Comparison of ENCODE assay signal across 8 mouse cellular contexts in the genomic region with DNA sequence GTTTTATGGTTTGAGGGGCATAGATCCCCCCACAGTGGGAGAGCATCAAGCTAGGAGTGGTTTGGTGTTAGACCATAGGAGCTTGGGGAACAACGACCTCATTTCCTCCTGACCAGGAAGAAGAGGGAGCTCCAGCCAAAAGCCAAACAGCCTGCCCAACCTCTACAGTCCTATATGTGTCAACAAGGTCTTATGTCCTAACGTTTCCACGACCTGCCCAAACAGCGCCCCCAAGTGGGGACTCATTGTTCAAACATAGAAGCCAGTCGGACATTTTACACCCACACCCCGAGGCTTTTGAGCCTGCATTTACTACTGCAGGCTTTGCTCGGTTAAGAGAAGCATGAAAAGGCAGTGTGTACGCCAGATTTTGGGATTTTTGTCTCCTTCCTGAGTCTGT.
DNase-seq lines count a peak whose midpoint lies in the region; ATAC-seq and TF ChIP-seq lines count a peak whose summit lies in the region.

No protein-coding gene starts in this region.

- 0 out of 2 replicates have a peak, but pooled peaks have one; percentile 13 for TF ChIP-seq EP300 in lung, postnatal 0 days (IDR thresholded peaks at IDR 0.05)

- H3K9me3 ChIP-seq in hindbrain, embryonic 10.5 days = no peaks in the 10 kb centered on the region
- H3K9me3 ChIP-seq in hindbrain, embryonic 14.5 days (ENCODE audit: control insufficient read depth, low read length) = peaks cover 3% of the 10 kb centered on the region; the same call in 1 of the 2 replicates
- no peaks in the 10 kb centered on the region for H3K9me3 ChIP-seq in lung, postnatal 0 days (ENCODE audit: low read length)

- TF ChIP-seq POLR2A in brain, embryonic 14.5 days (IDR thresholded peaks at IDR 0.05; ENCODE audit: borderline replicate concordance, extremely low read depth, insufficient read depth, insufficient read length, poor library complexity, severe bottlenecking) = no peak

- no peak overlapping the region for H3K27ac ChIP-seq in hindbrain, embryonic 10.5 days
- H3K27ac ChIP-seq in hindbrain, embryonic 14.5 days = no peak overlapping the region
- H3K27ac ChIP-seq in lung, postnatal 0 days (ENCODE audit: low read length) = no peak overlapping the region

- no peak overlapping the region for H3K4me3 ChIP-seq in hindbrain, embryonic 10.5 days
- no peak overlapping the region for H3K4me3 ChIP-seq in hindbrain, embryonic 14.5 days (replicated peaks; ENCODE audit: low read length)
- H3K4me3 ChIP-seq in lung, postnatal 0 days (ENCODE audit: low read depth, low read length) = no peak overlapping the region

- peak; percentile 47 for DNase-seq in hindbrain, embryonic 10.5 days (ENCODE audit: low spot score)
- no peak for DNase-seq in hindbrain, embryonic 14.5 days (ENCODE audit: low spot score)
- DNase-seq in ES-CJ7 (ENCODE audit: low read depth, low spot score) = peak; percentile 73
- peak; percentile 3 for DNase-seq in brain, embryonic 14.5 days (ENCODE audit: low read depth)
- DNase-seq in lung, postnatal 0 days (ENCODE audit: low spot score) = peak; percentile 68
- DNase-seq in right cerebral cortex, postnatal 25 days = no peak
- DNase-seq in spleen, postnatal 14 days (ENCODE audit: low spot score in 2 of 2) = no peak
- no peak for DNase-seq in urinary bladder, adult 18-20 months (ENCODE audit: low spot score in 2 of 2)

- no peaks in the 10 kb centered on the region for H3K36me3 ChIP-seq in hindbrain, embryonic 10.5 days
- H3K36me3 ChIP-seq in hindbrain, embryonic 14.5 days (replicated peaks; ENCODE audit: control insufficient read depth, insufficient read depth) = no peaks in the 10 kb centered on the region
- no peaks in the 10 kb centered on the region for H3K36me3 ChIP-seq in lung, postnatal 0 days (ENCODE audit: insufficient read depth, low read length)

- ATAC-seq in hindbrain, embryonic 14.5 days (ENCODE audit: low FRiP score) = no peak
- peak; percentile 46 for ATAC-seq in lung, postnatal 0 days

- no peaks in the 10 kb centered on the region for H3K27me3 ChIP-seq in hindbrain, embryonic 10.5 days (ENCODE audit: insufficient read depth, poor library complexity, severe bottlenecking)
- no peaks in the 10 kb centered on the region for H3K27me3 ChIP-seq in hindbrain, embryonic 14.5 days (ENCODE audit: control insufficient read depth, insufficient read depth, low read length)
- no peaks in the 10 kb centered on the region for H3K27me3 ChIP-seq in lung, postnatal 0 days (replicated peaks; ENCODE audit: insufficient read depth, low read length)

- 51% methylated on average over 8 of the region's 8 CpGs for WGBS in hindbrain, embryonic 10.5 days
- whole genome bisulfite sequencing in hindbrain, embryonic 14.5 days = 52% methylated on average over 8 of the region's 8 CpGs
- WGBS in lung, postnatal 0 days = 47% methylated on average over 8 of the region's 8 CpGs

- no peak overlapping the region for H3K4me2 ChIP-seq in hindbrain, embryonic 14.5 days (replicated peaks)
- H3K4me2 ChIP-seq in lung, postnatal 0 days (replicated peaks; ENCODE audit: low read depth, low read length) = no peak overlapping the region

- no peak overlapping the region for H3K9ac ChIP-seq in hindbrain, embryonic 14.5 days
- H3K9ac ChIP-seq in lung, postnatal 0 days (replicated peaks; ENCODE audit: low read depth) = no peak overlapping the region

- H3K4me1 ChIP-seq in hindbrain, embryonic 10.5 days (replicated peaks) = no peaks in the 10 kb centered on the region
- no peaks in the 10 kb centered on the region for H3K4me1 ChIP-seq in hindbrain, embryonic 14.5 days (replicated peaks; ENCODE audit: control insufficient read depth, insufficient read depth, low read length)
- H3K4me1 ChIP-seq in lung, postnatal 0 days (ENCODE audit: insufficient read depth, low read depth, low read length) = no peaks in the 10 kb centered on the region

- peak; percentile 26; the same call in 1 of the 2 replicates for TF ChIP-seq CTCF in brain, embryonic 14.5 days (IDR thresholded peaks at IDR 0.05; ENCODE audit: borderline replicate concordance, extremely low read depth, insufficient read depth, insufficient read length)
- TF ChIP-seq CTCF in lung, postnatal 0 days (IDR thresholded peaks at IDR 0.05) = peak; percentile 74

Comparison
In these comparisons a context has a peak if more than half of its experiments do, and no peak if none do; other contexts are left out.
1. DNase-seq: peak in hindbrain, embryonic 10.5 days (single experiment), ES-CJ7 (single experiment), brain, embryonic 14.5 days (single experiment) and lung, postnatal 0 days (single experiment); none in hindbrain, embryonic 14.5 days (single experiment), right cerebral cortex, postnatal 25 days (single experiment), spleen, postnatal 14 days (0 of 2) and urinary bladder, adult 18-20 months (0 of 2).